Comparison of ENCODE assay signal across 1 mouse cellular context in genomic region chr2:33018026-33018425, GRCm38 (mm10).
TF ChIP-seq lines count a peak whose summit lies in the region.

No protein-coding gene starts in this region.

TF ChIP-seq in MEL, 35 proteins besides CTCF, POLR2A, EP300 and RAD21:
- TF ChIP-seq SIN3A (IDR thresholded peaks at IDR 0.05; ENCODE audit: low read length) (peak; percentile 99), CHD1 (IDR thresholded peaks at IDR 0.05; ENCODE audit: low read depth, low read length) (no peak), ZC3H11A (IDR thresholded peaks at IDR 0.05; ENCODE audit: low read depth, low read length) (no peak), MAZ (IDR thresholded peaks at IDR 0.05; ENCODE audit: low read depth, low read length) (no peak), MXI1 (IDR thresholded peaks at IDR 0.05; ENCODE audit: low read depth, low read length) (peak; percentile 99), GATA1 (IDR thresholded peaks at IDR 0.05; ENCODE audit: low read depth, low read length) (0 out of 2 replicates have a peak, but pooled peaks have one; percentile 4)
